ENCODE assay signal across 7 mouse cellular contexts in the genomic region with DNA sequence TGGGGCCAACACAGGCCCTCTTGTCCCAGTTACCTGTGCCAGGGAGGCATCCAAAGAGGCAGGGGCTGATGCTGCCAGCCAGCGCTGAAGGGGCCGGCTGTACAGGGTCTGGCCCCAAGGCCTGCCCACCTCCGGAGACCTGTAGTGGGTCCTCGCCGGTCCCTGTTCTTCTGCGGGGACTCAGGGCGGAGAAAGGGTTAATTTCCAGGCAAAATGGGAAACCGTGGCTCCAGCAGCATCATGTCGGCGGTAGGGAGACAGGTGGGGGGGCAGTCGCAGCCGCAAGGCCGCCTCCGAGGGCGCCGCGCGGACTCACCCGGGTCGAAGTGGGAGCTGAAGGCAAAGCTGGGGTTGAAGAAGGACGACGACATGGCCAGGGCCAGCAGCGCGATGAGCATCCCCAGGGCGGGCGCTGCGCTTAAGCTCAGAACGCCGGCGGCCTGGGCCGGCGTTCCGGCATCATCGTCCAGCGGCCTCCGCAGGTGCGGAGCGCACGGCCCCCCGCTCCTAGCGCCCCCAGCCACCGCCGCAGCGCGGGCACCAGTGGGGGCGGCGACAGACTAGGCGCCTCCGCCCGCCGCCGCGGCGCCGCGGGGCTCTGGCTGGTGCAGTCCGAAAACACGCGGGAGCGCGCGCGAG. TPM values are rescaled to one million over a fixed set of nuclear protein-coding genes. Genes with fewer than 3 reads are reported as not detected.
A peak's percentile ranks its signal among the peaks of the same experiment; 100 is the strongest.
DNase-seq lines count a peak whose midpoint lies in the region; ATAC-seq lines count a peak whose summit lies in the region.

A gene (minus strand): TSS at position 615 of the 639 bp plus-strand sequence.

- peak within 1 kb of the TSS; percentile 51 for H3K4me3 ChIP-seq in lung, embryonic 15.5 days
- peak within 1 kb of the TSS; percentile 72 for H3K4me3 ChIP-seq in limb, embryonic 10.5 days

- 2% methylated on average over 46 of the region's 63 CpGs for WGBS in lung, embryonic 15.5 days
- WGBS in limb, embryonic 10.5 days, result 1% methylated on average over 57 of the region's 63 CpGs

- no peaks in the 10 kb centered on the region for H3K36me3 ChIP-seq in lung, embryonic 15.5 days
- H3K36me3 ChIP-seq in limb, embryonic 10.5 days, result no peaks in the 10 kb centered on the region

- H3K9me3 ChIP-seq in lung, embryonic 15.5 days, result no peaks in the 10 kb centered on the region
- no peaks in the 10 kb centered on the region for H3K9me3 ChIP-seq in limb, embryonic 10.5 days (replicated peaks)

- DNase-seq in lung, postnatal 36 days, result no peak
- DNase-seq in cerebellum, adult 9-11 months, result peak; percentile 82
- no peak for DNase-seq in gonadal fat pad, adult 2 months (ENCODE audit: low read depth)
- DNase-seq in limb, embryonic 10.5 days (ENCODE audit: low spot score), result peak; percentile 66

- H3K4me1 ChIP-seq in lung, embryonic 15.5 days, result peaks cover 39% of the 10 kb centered on the region
- H3K4me1 ChIP-seq in limb, embryonic 10.5 days, result peaks cover 53% of the 10 kb centered on the region

- no peak within 1 kb of the TSS for H3K27ac ChIP-seq in lung, embryonic 15.5 days
- H3K27ac ChIP-seq in limb, embryonic 10.5 days, result peak within 1 kb of the TSS; percentile 80

- H3K4me2 ChIP-seq in lung, embryonic 15.5 days, result peak within 1 kb of the TSS; percentile 91

- no peak for ATAC-seq in lung, embryonic 15.5 days (ENCODE audit: borderline replicate concordance, extremely low read depth, low FRiP score, low TSS enrichment)
- no peak for ATAC-seq in neutrophil, adult 5-6 weeks (ENCODE audit: extremely low read depth, insufficient number of reproducible peaks, low FRiP score, poor library complexity, severe bottlenecking)
- ATAC-seq in megakaryocyte-erythroid progenitor cell, adult 5-6 weeks (replicated peaks; ENCODE audit: low FRiP score, low TSS enrichment, poor library complexity, severe bottlenecking), result no peak

- H3K27me3 ChIP-seq in lung, embryonic 15.5 days, result peaks cover 37% of the 10 kb centered on the region
- peaks cover 76% of the 10 kb centered on the region for H3K27me3 ChIP-seq in limb, embryonic 10.5 days (ENCODE audit: low read depth, poor library complexity, severe bottlenecking)

- H3K9ac ChIP-seq in lung, embryonic 15.5 days, result peak within 1 kb of the TSS; percentile 38

RNA-seq across cellular contexts. Expression of the gene that starts here (rescaled TPM):
- 2.1 and 3.3 TPM in 2 replicates for polyA plus RNA-seq in lung, embryonic 15.5 days (2015; fragmentation: Nextera tagmentation; extraction: Ambion mirVana)
- 20.5 and 25.6 TPM in 2 replicates for polyA plus RNA-seq in gonadal fat pad, adult 2 months (2012; rRNA removed)
- 0.78 and 1.7 TPM in 2 replicates for polyA plus RNA-seq in limb, embryonic 10.5 days (2016; fragmentation: Nextera tagmentation; extraction: Ambion mirVana)
- 14.4 and 16.2 TPM in 2 replicates for total RNA-seq in neutrophil, adult 5-6 weeks (2017)
- total RNA-seq in megakaryocyte-erythroid progenitor cell, adult 5-6 weeks (2014; fragmentation: Nextera tagmentation), result 0.62 TPM in 1 of 2 replicates, not detected in the other
- total RNA-seq in megakaryocyte-erythroid progenitor cell, adult 5-6 weeks (2017), result not detected in 2 replicates

Comparison
In these comparisons a context has a peak if more than half of its experiments do, and no peak if none do; other contexts are left out.
1. DNase-seq: peak in cerebellum, adult 9-11 months (single experiment) and limb, embryonic 10.5 days (single experiment); none in lung, postnatal 36 days (single experiment) and gonadal fat pad, adult 2 months (single experiment).